Mouse (Mus musculus) adipose tissue, adult 10 weeks (tissue): Measurements from ENCODE around the gene Stxbp5l. TPM values are rescaled to one million over a fixed set of nuclear protein-coding genes. Genes with fewer than 3 reads are reported as not detected.

Source experiments
- polyA plus RNA-seq: library from polyadenylated mRNA; stranded (reverse); fragments of 350-450 nt; fragmentation: Illumina TruSeq; extraction: RNeasy Lipid Tissue Mini Kit (QIAGEN cat#74804); gene quantifications from one replicate; pipeline ENCODE4 v1.2.3, GENCODE M21; 2014; ENCODE audit warnings: low read depth, low replicate concordance

The Stxbp5l gene
- polyA plus RNA-seq = not detected

DNA sequence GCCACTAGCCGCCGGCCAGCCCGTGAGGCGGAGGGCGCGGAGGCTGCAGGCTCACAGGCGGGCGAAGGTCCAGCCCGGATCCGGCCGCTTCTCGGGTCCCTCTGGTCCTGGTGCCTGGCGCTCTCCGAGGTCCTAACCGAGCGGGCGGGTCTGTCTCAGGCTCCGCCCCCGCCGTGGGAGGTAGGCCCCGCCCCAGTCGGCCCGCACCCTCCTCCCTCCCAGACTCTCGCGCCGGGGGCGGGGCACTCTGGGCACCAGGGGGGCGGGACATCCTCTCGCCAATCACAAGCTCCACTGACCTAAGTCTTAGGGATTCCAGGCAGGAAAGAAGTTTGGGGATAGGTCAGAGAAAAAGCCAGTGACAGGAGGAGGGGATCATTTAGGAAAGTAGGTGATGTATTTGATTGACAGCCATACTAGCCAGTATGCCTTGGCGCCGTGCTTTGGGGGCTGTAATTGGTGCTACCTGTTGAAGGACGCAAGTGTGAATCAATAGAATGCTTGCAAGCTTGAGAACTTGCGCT is at the start of gene Stxbp5l:
Gene Stxbp5l (minus strand): TSS at position 142 of the 524 bp plus-strand sequence.

Other genes with a start within 250 kb of the Stxbp5l start
- gene Gtf2e1, start 154.8 kb upstream of the Stxbp5l start, polyA plus RNA-seq = 9.6 TPM
- 7.1 TPM for gene Rabl3, start 154.9 kb upstream of the Stxbp5l start, polyA plus RNA-seq
- 0.22 TPM for gene Hgd, start 195.2 kb upstream of the Stxbp5l start, polyA plus RNA-seq